Mouse (Mus musculus): ENCODE measurements around the gene Otud3. TPM values are rescaled to one million over a fixed set of nuclear protein-coding genes. Genes with fewer than 3 reads are reported as not detected.
"Not testable (repeated sequence)": the region's sequence is repeated elsewhere in the genome, so short reads cannot be mapped to it uniquely, and the experiment has no call there.

Otud3 gene
- polyA plus RNA-seq, 1 experiment from 2014 or later, result 4.7 TPM

- H3K9me3 ChIP-seq (ENCODE audit: control insufficient read depth, low read length), result no peaks in the 10 kb centered on the region
- no peak overlapping the region for H3K27ac ChIP-seq (ENCODE audit: low read depth)
- H3K4me2 ChIP-seq (ENCODE audit: low read length), result peak overlapping the region; percentile 38
- H3K4me1 ChIP-seq (replicated peaks; ENCODE audit: control insufficient read depth, insufficient read depth, low read length), result no peaks in the 10 kb centered on the region
- whole genome bisulfite sequencing, result 16% methylated on average over 16 of the region's 16 CpGs
- DNase-seq (ENCODE audit: low spot score) (no peak), ATAC-seq (replicated peaks; ENCODE audit: low FRiP score, low TSS enrichment, low read depth) (no peak)
- no peaks in the 10 kb centered on the region for H3K36me3 ChIP-seq (ENCODE audit: control insufficient read depth, insufficient read depth, low read length)
- no peak overlapping the region for H3K4me3 ChIP-seq (ENCODE audit: low read depth, low read length)
- no peaks in the 10 kb centered on the region for H3K27me3 ChIP-seq (replicated peaks; ENCODE audit: control insufficient read depth, insufficient read depth, low read length)
- no peak overlapping the region for H3K9ac ChIP-seq (ENCODE audit: low read length)
Observed at GRCm38 (mm10) chr4:138882179-138882578, 31.6 kb downstream of the Otud3 start.

GRCm38 (mm10) chr4:138880811-138881584 is 32.7 kb downstream of the Otud3 start:
- no peaks in the 10 kb centered on the region for H3K36me3 ChIP-seq (ENCODE audit: control insufficient read depth, insufficient read depth, low read length)
- H3K4me2 ChIP-seq (ENCODE audit: low read length), result no peak overlapping the region
- H3K4me1 ChIP-seq (replicated peaks; ENCODE audit: control insufficient read depth, insufficient read depth, low read length), result no peaks in the 10 kb centered on the region
- ATAC-seq (replicated peaks; ENCODE audit: low FRiP score, low TSS enrichment, low read depth) (no peak), DNase-seq (ENCODE audit: low spot score) (no peak)
- H3K4me3 ChIP-seq (ENCODE audit: low read depth, low read length), result no peak overlapping the region
- WGBS, result 78% methylated on average over 7 of the region's 7 CpGs
- no peaks in the 10 kb centered on the region for H3K27me3 ChIP-seq (replicated peaks; ENCODE audit: control insufficient read depth, insufficient read depth, low read length)
- no peak overlapping the region for H3K27ac ChIP-seq (ENCODE audit: low read depth)
- H3K9ac ChIP-seq (ENCODE audit: low read length), result no peak overlapping the region
- no peaks in the 10 kb centered on the region for H3K9me3 ChIP-seq (ENCODE audit: control insufficient read depth, low read length)

GRCm38 (mm10) chr4:138879808-138880207 is 33.9 kb downstream of the Otud3 start:
- no peak overlapping the region for H3K9ac ChIP-seq (ENCODE audit: low read length)
- H3K4me2 ChIP-seq (ENCODE audit: low read length), result no peak overlapping the region
- 85% methylated on average over 11 of the region's 11 CpGs for WGBS
- no peaks in the 10 kb centered on the region for H3K9me3 ChIP-seq (ENCODE audit: control insufficient read depth, low read length)
- ATAC-seq (replicated peaks; ENCODE audit: low FRiP score, low TSS enrichment, low read depth) (no peak), DNase-seq (ENCODE audit: low spot score) (no peak)
- no peaks in the 10 kb centered on the region for H3K36me3 ChIP-seq (ENCODE audit: control insufficient read depth, insufficient read depth, low read length)
- no peak overlapping the region for H3K4me3 ChIP-seq (ENCODE audit: low read depth, low read length)
- no peaks in the 10 kb centered on the region for H3K4me1 ChIP-seq (replicated peaks; ENCODE audit: control insufficient read depth, insufficient read depth, low read length)
- H3K27me3 ChIP-seq (replicated peaks; ENCODE audit: control insufficient read depth, insufficient read depth, low read length), result no peaks in the 10 kb centered on the region
- no peak overlapping the region for H3K27ac ChIP-seq (ENCODE audit: low read depth)

GRCm38 (mm10) chr4:138878783-138879182 is 35.0 kb downstream of the Otud3 start:
- DNase-seq (ENCODE audit: low spot score) (no peak), ATAC-seq (replicated peaks; ENCODE audit: low FRiP score, low TSS enrichment, low read depth) (no peak)
- Histone ChIP-seq H3K27me3 (replicated peaks; ENCODE audit: control insufficient read depth, insufficient read depth, low read length) (no peaks in the 10 kb centered on the region), H3K9ac (ENCODE audit: low read length) (no peak overlapping the region), H3K27ac (ENCODE audit: low read depth) (no peak overlapping the region), H3K36me3 (ENCODE audit: control insufficient read depth, insufficient read depth, low read length) (no peaks in the 10 kb centered on the region), H3K4me3 (ENCODE audit: low read depth, low read length) (no peak overlapping the region), H3K4me1 (replicated peaks; ENCODE audit: control insufficient read depth, insufficient read depth, low read length) (no peaks in the 10 kb centered on the region), H3K9me3 (ENCODE audit: control insufficient read depth, low read length) (no peaks in the 10 kb centered on the region), H3K4me2 (ENCODE audit: low read length) (no peak overlapping the region)
- WGBS, result 49% methylated on average over 8 of the region's 8 CpGs

GRCm38 (mm10) chr4:138877731-138878130 is 36.0 kb downstream of the Otud3 start, which contains the start of gene Pla2g2e:
Pla2g2e (plus strand) TSS chr4:138877942.
- Histone ChIP-seq H3K9ac (ENCODE audit: low read length) (no peak within 1 kb of the TSS), H3K9me3 (ENCODE audit: control insufficient read depth, low read length) (no peaks in the 10 kb centered on the region), H3K4me2 (ENCODE audit: low read length) (no peak within 1 kb of the TSS), H3K27ac (ENCODE audit: low read depth) (no peak within 1 kb of the TSS), H3K36me3 (ENCODE audit: control insufficient read depth, insufficient read depth, low read length) (no peaks in the 10 kb centered on the region), H3K27me3 (replicated peaks; ENCODE audit: control insufficient read depth, insufficient read depth, low read length) (no peaks in the 10 kb centered on the region), H3K4me1 (replicated peaks; ENCODE audit: control insufficient read depth, insufficient read depth, low read length) (no peaks in the 10 kb centered on the region), H3K4me3 (ENCODE audit: low read depth, low read length) (no peak within 1 kb of the TSS)
- DNase-seq (ENCODE audit: low spot score) (no peak), ATAC-seq (replicated peaks; ENCODE audit: low FRiP score, low TSS enrichment, low read depth) (no peak)
- WGBS, result 80% methylated on average over 4 of the region's 4 CpGs

- no peak overlapping the region for H3K27ac ChIP-seq (ENCODE audit: low read depth)
- no peak overlapping the region for H3K4me3 ChIP-seq (ENCODE audit: low read depth, low read length)
- H3K9ac ChIP-seq (ENCODE audit: low read length), result no peak overlapping the region
- no peaks in the 10 kb centered on the region for H3K27me3 ChIP-seq (replicated peaks; ENCODE audit: control insufficient read depth, insufficient read depth, low read length)
- DNase-seq (ENCODE audit: low spot score), result no peak
- H3K4me2 ChIP-seq (ENCODE audit: low read length), result no peak overlapping the region
- no peaks in the 10 kb centered on the region for H3K9me3 ChIP-seq (ENCODE audit: control insufficient read depth, low read length)
- 98% methylated on average over 2 of the region's 2 CpGs for WGBS
- H3K4me1 ChIP-seq (replicated peaks; ENCODE audit: control insufficient read depth, insufficient read depth, low read length), result no peaks in the 10 kb centered on the region
- no peaks in the 10 kb centered on the region for H3K36me3 ChIP-seq (ENCODE audit: control insufficient read depth, insufficient read depth, low read length)
- ATAC-seq (replicated peaks; ENCODE audit: low FRiP score, low TSS enrichment, low read depth), result no peak
Observed at GRCm38 (mm10) chr4:138875986-138876385, 37.8 kb downstream of the Otud3 start.

GRCm38 (mm10) chr4:138875275-138875674 is 38.5 kb downstream of the Otud3 start:
- DNase-seq (ENCODE audit: low spot score); H3K4me2 ChIP-seq (ENCODE audit: low read length); H3K9ac ChIP-seq (ENCODE audit: low read length); H3K27me3 ChIP-seq (replicated peaks; ENCODE audit: control insufficient read depth, insufficient read depth, low read length); H3K9me3 ChIP-seq (ENCODE audit: control insufficient read depth, low read length); H3K27ac ChIP-seq (ENCODE audit: low read depth); H3K36me3 ChIP-seq (ENCODE audit: control insufficient read depth, insufficient read depth, low read length); H3K4me1 ChIP-seq (replicated peaks; ENCODE audit: control insufficient read depth, insufficient read depth, low read length); ATAC-seq (replicated peaks; ENCODE audit: low FRiP score, low TSS enrichment, low read depth); H3K4me3 ChIP-seq (ENCODE audit: low read depth, low read length): not testable (repeated sequence)
- WGBS, result 78% methylated on average over 2 of the region's 2 CpGs

GRCm38 (mm10) chr4:138873864-138874263 is 39.9 kb downstream of the Otud3 start, which contains the start of gene Gm13030:
Gm13030 (minus strand) TSS chr4:138873964.
- Histone ChIP-seq H3K9me3 (ENCODE audit: control insufficient read depth, low read length) (no peaks in the 10 kb centered on the region), H3K27me3 (replicated peaks; ENCODE audit: control insufficient read depth, insufficient read depth, low read length) (no peaks in the 10 kb centered on the region), H3K36me3 (ENCODE audit: control insufficient read depth, insufficient read depth, low read length) (no peaks in the 10 kb centered on the region), H3K4me3 (ENCODE audit: low read depth, low read length) (no peak within 1 kb of the TSS), H3K9ac (ENCODE audit: low read length) (no peak within 1 kb of the TSS), H3K4me1 (replicated peaks; ENCODE audit: control insufficient read depth, insufficient read depth, low read length) (no peaks in the 10 kb centered on the region), H3K27ac (ENCODE audit: low read depth) (no peak within 1 kb of the TSS), H3K4me2 (ENCODE audit: low read length) (no peak within 1 kb of the TSS)
- ATAC-seq (replicated peaks; ENCODE audit: low FRiP score, low TSS enrichment, low read depth) (no peak), DNase-seq (ENCODE audit: low spot score) (no peak)
- 75% methylated on average over 6 of the region's 6 CpGs for WGBS

- no peak for DNase-seq (ENCODE audit: low spot score)
- Histone ChIP-seq H3K4me2 (ENCODE audit: low read length) (no peak overlapping the region), H3K36me3 (ENCODE audit: control insufficient read depth, insufficient read depth, low read length) (no peaks in the 10 kb centered on the region), H3K9me3 (ENCODE audit: control insufficient read depth, low read length) (no peaks in the 10 kb centered on the region), H3K27ac (ENCODE audit: low read depth) (no peak overlapping the region), H3K4me1 (replicated peaks; ENCODE audit: control insufficient read depth, insufficient read depth, low read length) (no peaks in the 10 kb centered on the region), H3K9ac (ENCODE audit: low read length) (no peak overlapping the region), H3K27me3 (replicated peaks; ENCODE audit: control insufficient read depth, insufficient read depth, low read length) (no peaks in the 10 kb centered on the region), H3K4me3 (ENCODE audit: low read depth, low read length) (no peak overlapping the region)
- 55% methylated on average over 8 of the region's 8 CpGs for WGBS
- no peak for ATAC-seq (replicated peaks; ENCODE audit: low FRiP score, low TSS enrichment, low read depth)
Observed at GRCm38 (mm10) chr4:138868666-138869065, 45.1 kb downstream of the Otud3 start.
